Mouse (Mus musculus) MEL (cell line): ENCODE data around the gene Zfp617.

Source experiments
- CTCF ChIP-seq, 3 experiments: IDR thresholded peaks in 2 of 3; conservative IDR thresholded peaks in 1 of 3; 2 replicates each; pipeline ENCODE4 v1.5.1; 2011 to 2012; ENCODE audit warnings: low read length in 3 of 3, low read depth in 2 of 3, mild to moderate bottlenecking in 2 of 3, improper control_type of control experiment in 1 of 3, inconsistent platforms in 1 of 3, mixed read lengths in 1 of 3, moderate library complexity in 1 of 3; ENCODE audit not compliant: control insufficient read depth in 1 of 3, insufficient read depth in 1 of 3, poor library complexity in 1 of 3, severe bottlenecking in 1 of 3
- E2F4 ChIP-seq: IDR thresholded peaks from 2 replicates; pipeline ENCODE4 v1.6.1; 2011; ENCODE audit warnings: low read depth, low read length, improper control_type of control experiment, borderline replicate concordance
- ELF1 ChIP-seq: IDR thresholded peaks from 2 replicates; pipeline ENCODE4 v1.6.1; 2014; ENCODE audit warnings: low read depth, mild to moderate bottlenecking, inconsistent platforms, low read length, improper control_type of control experiment, moderate library complexity
- EP300 ChIP-seq, 2 experiments: IDR thresholded peaks; 2 replicates each; pipeline ENCODE4 v1.6.1; 2011; ENCODE audit warnings: improper control_type of control experiment in 2 of 2, low read length in 2 of 2, low read depth in 1 of 2, mild to moderate bottlenecking in 1 of 2
- GATA1 ChIP-seq: IDR thresholded peaks from 2 replicates; pipeline ENCODE4 v1.6.1; 2011; ENCODE audit warnings: low read depth, low read length, improper control_type of control experiment
- HCFC1 ChIP-seq: IDR thresholded peaks from 2 replicates; pipeline ENCODE4 v1.6.1; 2012; ENCODE audit warnings: low read depth, mild to moderate bottlenecking, inconsistent platforms, low read length, improper control_type of control experiment, moderate library complexity
- MAX ChIP-seq: IDR thresholded peaks from 2 replicates; pipeline ENCODE4 v1.6.1; 2011; ENCODE audit warnings: low read length, improper control_type of control experiment
- MAZ ChIP-seq: IDR thresholded peaks from 2 replicates; pipeline ENCODE4 v1.6.1; 2012; ENCODE audit warnings: low read depth, mild to moderate bottlenecking, inconsistent platforms, low read length, improper control_type of control experiment
- ZMIZ1 ChIP-seq: IDR thresholded peaks from 2 replicates; pipeline ENCODE4 v1.6.1; 2012; ENCODE audit warnings: low read depth, mild to moderate bottlenecking, inconsistent platforms, low read length, improper control_type of control experiment, moderate library complexity

DNA sequence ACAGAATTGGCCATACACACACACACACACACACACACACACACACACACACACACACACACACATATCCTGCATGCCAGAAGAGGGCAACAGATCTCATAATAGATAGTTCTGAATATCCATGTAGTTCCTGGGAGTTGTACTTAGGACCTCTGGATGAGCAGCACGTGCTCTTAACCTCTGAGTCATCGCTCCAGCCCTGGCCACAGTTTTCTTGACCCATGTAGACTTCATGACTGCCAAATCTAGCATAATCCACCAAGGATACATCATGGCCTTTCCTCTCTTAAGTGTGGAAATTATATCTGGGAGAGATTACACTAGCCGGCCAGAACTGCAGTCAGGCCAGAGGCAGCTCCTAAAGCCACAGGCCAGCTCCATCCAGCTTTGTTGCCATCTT is 18.1 kb downstream of the Zfp617 start:
- no peak for TF ChIP-seq EP300 (IDR thresholded peaks at IDR 0.05; ENCODE audit: low read depth in 1 of 2, low read length in 2 of 2)
- TF ChIP-seq CTCF (IDR thresholded peaks at IDR 0.05 in 2 of 3, conservative IDR thresholded peaks at IDR 0.05 in 1 of 3; ENCODE audit: control insufficient read depth in 1 of 3, insufficient read depth in 1 of 3, low read depth in 2 of 3, low read length in 3 of 3, poor library complexity in 1 of 3, severe bottlenecking in 1 of 3): no peak
- TF ChIP-seq ELF1: no peak
- no peak for TF ChIP-seq MAX
- no peak for TF ChIP-seq MAZ
- TF ChIP-seq GATA1: no peak
- no peak for TF ChIP-seq HCFC1
- TF ChIP-seq ZMIZ1: no peak
- TF ChIP-seq E2F4: no peak
